Mouse (Mus musculus) brain, embryonic 14.5 days (tissue): ENCODE data around the gene Mn1.

Experiments
- CTCF ChIP-seq: fragments of 200-500 bp; IDR thresholded peaks from 2 replicates; pipeline ENCODE4 v1.5.1; 2012; ENCODE audit warnings: inconsistent platforms, mild to moderate bottlenecking, moderate library complexity, borderline replicate concordance; ENCODE audit not compliant: insufficient read depth, insufficient read length; ENCODE audit errors: extremely low read depth
- POLR2A ChIP-seq: fragments of 200-500 bp; IDR thresholded peaks from 2 replicates; pipeline ENCODE4 v1.6.1; 2012; ENCODE audit warnings: mild to moderate bottlenecking, inconsistent platforms, borderline replicate concordance; ENCODE audit not compliant: poor library complexity, insufficient read depth, insufficient read length, severe bottlenecking; ENCODE audit errors: extremely low read depth

DNA sequence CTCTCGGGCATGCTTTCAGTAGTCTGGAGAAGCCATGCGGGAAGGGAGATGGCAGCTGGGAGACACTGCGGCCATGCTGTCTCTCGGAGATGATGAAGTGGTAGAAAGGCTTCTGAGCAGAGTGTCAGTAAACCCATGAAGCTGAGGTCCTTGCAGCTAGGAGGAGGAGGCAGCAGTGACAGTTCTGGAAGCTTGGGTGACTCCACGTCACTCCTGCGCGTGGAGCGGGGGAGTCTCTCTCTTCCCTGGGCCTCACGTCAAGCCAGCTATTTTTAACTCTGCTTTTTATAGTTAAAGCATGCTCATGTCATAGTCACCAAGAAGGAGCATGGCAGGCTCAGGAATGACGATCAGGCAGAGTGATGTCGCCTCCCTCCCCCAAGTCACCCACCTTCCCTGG is 56.3 kb downstream of the Mn1 start:
- no peak for TF ChIP-seq CTCF
- TF ChIP-seq POLR2A: no peak
